Mouse (Mus musculus) cortical plate, adult 2 months (tissue): ENCODE measurements around the gene Rdh13.

Source experiments
- CTCF ChIP-seq: fragments of 200-500 bp; IDR thresholded peaks from 2 replicates; pipeline ENCODE4 v1.5.1; 2011; ENCODE audit warnings: mild to moderate bottlenecking, control low read depth, low read length; ENCODE audit not compliant: insufficient read depth; ENCODE audit errors: extremely low read depth
- POLR2A ChIP-seq: fragments of 200-500 bp; IDR thresholded peaks from 2 replicates; pipeline ENCODE4 v1.6.1; 2011; ENCODE audit warnings: mild to moderate bottlenecking, low read length, control low read depth; ENCODE audit not compliant: insufficient read depth; ENCODE audit errors: extremely low read depth

DNA sequence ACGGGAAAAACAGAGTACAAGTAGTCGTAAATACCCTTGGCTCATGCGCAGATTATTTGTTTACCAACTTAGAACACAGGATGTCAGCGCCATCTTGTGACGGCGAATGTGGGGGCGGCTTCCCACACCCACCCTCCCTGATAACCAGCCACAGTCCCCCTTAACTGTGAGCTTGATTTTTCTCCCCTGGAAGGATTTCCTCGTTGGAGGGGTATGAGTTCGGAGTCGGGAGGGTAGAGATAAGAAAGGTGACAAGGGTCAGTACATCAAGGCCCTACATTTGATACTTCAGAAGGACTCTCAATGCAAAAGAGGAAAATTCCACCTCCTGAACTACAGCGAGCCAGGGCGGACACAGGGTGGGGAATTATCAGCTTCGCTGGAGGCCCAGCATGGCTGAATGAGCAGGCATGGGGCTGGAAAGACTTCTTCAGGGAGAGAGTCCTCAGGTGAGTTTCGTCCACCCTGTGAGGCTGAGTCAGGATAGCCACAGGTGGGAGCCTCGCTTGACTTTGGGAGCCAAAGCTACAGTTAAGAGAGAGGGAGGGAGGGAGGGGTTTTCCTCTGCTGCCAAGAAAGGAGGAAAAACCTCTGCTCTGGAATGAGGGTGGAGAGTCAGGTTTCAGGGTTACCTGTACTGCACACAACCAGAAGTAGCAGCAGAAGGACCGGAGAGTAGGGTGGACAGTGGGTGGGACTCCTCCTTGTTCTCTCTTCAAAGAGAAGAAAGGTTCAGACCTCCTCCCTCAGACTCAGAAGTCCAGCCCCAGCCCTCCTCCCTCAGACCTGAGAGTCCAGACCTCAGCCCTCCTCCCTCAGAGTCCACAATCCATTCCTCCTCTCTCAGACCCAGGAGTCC, 15.4 kb upstream of the Rdh13 start, which contains the start of gene Eps8l1:
- TF ChIP-seq POLR2A: no peak
- no peak for TF ChIP-seq CTCF
